Mouse (Mus musculus): Measurements from ENCODE around the gene Prcd.
A peak's percentile ranks its signal among the peaks of the same experiment; 100 is the strongest.

The Prcd gene

DNA sequence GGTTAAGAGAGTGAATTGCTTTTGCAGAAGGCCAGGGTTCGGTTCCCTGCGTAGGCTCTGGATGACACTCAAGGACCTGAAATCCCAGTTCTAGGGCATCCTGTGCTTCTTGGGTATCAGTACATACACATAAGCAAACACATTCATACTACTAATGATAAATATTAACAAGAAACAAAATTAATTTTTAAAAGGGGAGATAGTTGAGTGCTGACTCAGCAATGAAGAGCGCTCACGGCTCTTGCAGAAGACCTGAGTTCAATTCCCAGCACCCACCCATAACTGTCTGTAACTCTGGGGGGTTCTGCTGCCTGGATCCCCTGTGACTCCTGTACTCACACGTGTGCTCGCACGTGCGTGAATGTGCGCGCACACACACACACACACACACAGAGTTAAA, 36.3 kb downstream of the Prcd start:
- no peak for DNase-seq (ENCODE audit: low spot score in 2 of 2)

DNA sequence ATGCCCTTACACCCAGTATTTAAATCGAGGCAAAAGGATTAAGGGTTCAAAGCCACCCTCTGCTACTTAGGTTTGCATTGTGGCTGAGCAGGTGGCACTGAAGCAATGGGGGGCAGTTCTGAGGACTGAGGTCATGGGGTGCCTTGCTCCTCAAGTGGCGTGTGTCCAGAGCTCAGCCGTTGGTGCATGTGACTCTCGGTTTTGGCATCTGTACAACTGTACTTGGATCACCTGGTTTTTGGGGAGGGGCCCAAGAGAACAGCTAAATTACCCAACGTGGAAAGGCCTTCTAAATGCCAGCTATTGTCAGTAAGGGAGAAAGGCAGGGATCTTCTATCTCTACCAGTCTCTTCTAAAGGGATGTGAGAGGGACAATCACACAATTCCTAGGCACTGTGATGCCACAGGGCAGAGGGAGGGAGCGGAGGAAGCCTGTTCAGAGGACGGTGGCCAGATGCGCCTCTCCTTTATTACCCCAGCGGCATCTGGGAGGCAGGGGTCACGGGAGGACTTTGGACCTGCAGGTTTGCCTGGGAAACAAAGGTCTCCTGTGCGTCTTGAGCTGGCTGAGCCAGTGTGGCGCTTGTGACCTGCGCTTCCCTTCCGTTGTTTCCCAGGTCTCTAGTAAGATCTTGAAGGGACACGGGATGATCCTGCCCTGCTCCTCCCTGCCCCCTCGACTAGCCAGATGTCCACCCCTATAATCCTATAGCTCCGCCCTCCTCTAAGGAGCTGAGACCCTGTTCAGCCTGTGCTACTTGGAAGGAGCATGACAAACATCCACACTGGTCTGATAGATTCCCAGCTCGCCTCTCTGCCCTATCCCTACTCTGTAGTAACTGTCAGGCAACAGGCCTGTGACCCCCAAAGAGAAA, 37.6 kb downstream of the Prcd start:
- DNase-seq (ENCODE audit: low spot score in 2 of 2) = no peak

DNA sequence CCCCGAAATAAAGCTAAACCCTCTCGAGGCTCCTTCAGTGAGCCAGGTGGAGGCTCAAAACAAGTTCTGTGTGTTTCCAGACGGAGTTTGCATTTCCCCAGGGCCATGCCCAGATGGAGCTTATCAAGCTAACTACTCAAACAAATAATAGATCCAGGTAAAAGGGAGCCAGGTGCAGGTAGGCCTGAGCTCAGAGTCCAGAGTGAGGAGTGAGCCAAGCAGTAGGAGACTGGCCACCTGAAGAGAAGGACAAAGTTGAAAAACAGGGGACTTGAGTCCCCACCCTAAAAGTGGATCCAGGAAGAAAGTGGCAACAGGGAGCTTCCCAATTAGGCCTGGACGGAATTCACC, 40.5 kb downstream of the Prcd start:
- no peak for DNase-seq (ENCODE audit: low spot score in 2 of 2)

DNA sequence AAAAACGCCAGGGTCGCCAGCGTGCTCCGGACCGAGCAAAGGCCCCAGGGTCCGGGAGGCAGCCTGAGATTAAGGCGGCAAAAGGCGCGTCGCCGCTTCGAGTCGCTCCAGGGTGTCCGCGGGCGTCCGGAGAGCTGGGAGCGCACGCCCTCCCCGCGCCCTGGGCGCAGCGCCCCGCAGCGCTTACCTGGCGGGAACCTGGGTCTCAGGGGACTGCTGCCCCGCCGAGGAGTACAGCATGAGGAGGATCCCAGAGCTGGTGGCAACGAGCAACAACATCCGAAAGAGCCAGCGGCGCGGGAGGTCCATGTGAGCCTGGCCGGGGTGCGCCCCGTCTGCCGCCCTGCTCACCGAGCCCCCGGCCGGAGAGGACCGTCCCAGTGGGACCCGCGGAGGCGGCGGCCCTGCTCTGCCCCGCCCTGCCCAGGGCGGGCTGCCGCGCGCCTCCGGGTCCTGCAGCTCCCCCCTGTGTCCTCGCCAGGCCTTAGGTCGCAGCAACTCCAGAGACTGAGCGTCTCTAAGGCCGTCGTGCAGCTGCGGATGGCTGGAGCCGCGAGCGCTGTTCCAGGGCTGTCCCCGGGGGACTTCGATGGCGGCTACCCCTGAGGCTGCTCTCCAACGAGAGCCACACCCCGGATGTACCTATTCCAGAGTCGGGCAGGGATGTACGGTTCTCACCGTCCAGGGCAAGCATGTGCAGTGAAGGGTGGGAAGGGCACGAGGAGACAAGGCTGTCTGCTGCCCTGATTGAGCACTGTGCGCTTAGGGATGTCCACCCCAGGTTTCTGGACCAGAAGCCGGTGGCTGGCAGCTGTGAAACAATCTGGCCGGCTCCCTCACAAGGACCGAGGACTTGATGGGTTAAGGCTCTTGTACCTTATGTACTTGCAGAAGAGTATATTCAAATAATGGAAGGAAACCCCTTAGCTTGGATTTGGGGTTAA, 41.2 kb downstream of the Prcd start:
- DNase-seq (ENCODE audit: low spot score in 2 of 2) = peak in 1 of 2 experiments; percentile 49

DNA sequence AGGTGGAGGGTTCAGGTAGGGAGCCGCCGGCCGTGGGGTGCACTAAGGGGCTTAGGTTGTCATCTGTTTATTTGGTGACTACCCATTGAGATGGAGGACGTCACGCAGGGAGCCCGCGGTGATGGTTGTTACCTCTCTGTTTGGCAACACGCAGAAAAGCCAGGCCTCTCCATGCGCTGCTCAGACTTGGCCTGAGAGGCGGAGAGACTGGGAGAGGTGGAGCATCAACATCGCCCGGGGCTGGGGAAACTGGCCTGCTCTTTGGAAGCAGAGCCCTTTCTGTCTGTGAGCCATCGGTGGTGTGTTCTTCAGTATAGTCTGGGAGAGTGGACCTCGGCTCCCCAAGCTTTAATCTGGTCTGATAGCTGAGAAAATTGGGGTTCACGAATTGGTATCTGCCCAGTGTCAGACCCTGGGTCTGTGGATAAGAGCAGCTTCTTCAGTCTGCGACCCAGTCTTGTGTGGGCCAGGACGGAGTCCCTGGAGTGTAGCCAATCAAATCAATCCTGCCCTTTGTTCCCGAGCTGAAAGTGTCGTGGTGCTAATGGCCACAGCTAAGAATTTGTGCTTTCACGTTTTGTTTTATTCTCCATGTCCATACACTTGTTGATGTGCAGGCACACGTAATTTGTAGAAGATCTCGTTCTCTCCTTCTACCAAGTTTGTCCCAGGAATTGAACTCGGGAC, 42.0 kb downstream of the Prcd start:
- no peak for DNase-seq (ENCODE audit: low spot score in 2 of 2)

DNA sequence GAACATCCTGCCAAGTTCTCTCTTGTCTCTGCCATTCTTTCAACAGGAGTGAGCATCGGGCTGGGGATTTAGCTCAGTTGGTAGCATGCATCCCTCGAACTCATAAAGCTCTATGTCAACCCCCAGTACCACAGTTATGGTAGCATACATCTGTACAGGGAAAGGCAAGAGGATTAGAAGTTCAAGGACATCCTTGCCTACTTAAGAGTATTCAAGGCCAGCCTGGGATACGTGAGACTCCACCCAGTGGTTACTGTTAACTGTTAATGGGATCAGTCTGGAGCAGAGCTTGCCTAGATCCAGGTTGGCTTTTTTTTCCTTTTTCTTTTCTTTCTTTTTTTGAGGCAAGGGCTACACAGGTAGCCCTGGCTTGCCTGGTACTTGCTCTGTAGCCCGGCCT, 43.1 kb downstream of the Prcd start:
- no peak for DNase-seq (ENCODE audit: low spot score in 2 of 2)

DNA sequence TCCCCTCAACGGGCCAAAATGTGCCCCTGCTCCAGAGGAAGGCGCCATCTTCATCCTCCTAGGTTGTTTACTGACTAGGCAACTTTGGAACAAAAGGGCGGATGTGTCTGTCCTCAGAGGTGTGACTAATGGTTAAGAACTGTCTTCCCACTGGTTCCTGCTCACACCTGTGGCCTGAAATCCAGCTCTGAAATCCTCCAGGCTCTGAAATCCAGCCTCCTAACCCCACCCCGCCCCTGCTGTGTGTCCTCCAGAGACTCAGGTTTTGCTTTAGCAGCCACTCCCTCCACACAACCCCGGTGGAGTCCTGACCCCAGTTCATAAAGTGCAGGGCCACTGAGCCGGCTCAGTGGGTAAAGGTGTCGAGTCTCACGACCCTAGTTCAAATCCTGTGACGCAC, 44.2 kb downstream of the Prcd start:
- no peak for DNase-seq (ENCODE audit: low spot score in 2 of 2)

DNA sequence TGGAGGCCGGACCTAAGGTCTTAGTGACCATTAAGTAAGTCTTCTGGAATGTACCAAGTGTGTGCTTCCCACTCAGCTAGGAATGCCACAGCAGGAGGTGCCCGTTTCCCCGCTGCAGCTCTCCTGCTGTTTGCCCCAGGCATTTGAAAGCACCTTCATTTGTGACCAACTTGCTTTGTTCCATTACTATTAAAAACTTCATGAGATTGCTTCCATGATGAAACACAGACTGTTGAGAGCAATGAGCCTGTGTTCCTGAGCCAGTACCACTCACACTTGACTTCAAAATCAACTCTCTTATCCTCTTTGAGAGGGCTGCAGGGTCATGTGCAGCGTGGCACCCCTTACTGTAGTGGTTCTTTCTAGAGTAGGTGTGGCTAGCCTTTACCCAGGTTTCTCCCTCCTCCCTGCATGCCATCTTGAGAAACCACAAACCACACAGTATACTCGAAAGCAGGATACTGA, 48.1 kb downstream of the Prcd start:
- DNase-seq (ENCODE audit: low spot score in 2 of 2) = no peak

DNA sequence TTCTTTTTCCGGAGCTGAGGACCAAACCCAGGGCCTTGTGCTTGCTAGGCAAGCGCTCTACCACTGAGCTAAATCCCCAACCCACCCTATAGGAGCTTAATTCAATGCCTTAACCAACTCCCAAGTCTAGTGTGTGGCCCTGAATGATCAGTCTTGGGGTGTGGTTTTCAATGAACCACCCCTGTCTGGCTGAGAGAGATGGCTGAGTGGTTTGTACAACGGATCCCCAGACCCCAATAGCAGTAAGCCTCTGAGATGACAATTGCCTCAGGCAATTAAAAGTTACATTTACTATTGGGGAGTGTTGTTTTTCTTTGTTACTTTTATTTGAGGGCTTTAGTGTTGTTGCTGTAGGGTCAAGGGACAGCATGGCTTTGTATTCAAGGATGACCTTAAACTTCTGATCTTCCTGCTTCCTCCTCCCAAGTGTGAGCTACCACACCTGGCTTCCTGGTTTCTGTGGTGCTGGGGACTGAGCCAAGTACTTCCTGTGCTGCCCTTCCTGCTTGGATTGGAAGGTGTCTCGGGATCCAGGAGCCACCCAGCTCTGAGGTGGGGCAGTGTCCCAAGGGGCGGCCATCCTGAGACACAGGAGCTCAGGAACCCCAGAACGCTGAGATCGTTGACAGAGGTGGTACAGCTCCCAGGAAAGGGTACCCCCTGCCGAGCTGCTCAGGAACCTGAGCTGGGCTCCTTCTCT, 51.2 kb downstream of the Prcd start:
- no peak for DNase-seq (ENCODE audit: low spot score in 2 of 2)

DNA sequence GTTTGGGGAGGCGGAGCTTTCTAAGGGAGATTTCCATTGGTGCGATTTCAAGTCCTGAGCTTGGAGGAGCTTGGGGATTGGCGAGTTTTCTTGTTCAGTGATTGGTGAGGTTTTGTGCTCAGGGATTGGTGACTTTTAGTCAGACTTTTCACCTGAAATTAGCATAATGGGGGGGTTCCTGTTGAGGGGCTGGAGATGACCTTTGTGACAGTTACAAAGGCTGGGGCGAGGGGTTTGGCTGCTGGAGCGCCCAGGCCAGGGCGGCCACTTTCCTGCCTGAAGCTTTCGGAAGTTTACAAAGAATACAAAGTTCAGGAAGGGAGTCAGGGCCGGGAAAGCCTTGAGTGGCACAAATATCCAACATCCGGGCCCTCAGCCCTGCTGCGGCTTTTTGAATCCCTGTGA, 51.9 kb downstream of the Prcd start:
- DNase-seq (ENCODE audit: low spot score in 2 of 2) = no peak

DNA sequence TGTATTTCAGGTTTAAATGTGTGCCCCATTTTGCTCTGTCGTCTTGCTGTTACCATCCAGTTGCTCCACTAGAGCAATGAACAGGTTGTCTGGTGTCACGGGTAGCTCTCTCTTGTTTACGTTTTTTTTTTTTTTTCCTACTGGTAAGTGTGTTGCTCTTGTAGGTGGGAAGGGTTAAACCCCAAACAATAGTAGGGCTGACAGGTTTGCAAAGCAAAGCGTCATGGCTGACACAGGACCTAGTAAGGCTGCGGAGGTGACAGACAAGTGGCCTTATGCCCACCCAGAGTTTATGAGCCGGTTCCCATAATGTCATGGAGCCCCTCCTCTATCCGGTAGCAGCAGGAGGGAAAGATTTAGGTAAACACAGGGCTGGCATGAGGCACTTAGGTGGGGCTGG, 53.0 kb downstream of the Prcd start:
- DNase-seq (ENCODE audit: low spot score in 2 of 2) = no peak

DNA sequence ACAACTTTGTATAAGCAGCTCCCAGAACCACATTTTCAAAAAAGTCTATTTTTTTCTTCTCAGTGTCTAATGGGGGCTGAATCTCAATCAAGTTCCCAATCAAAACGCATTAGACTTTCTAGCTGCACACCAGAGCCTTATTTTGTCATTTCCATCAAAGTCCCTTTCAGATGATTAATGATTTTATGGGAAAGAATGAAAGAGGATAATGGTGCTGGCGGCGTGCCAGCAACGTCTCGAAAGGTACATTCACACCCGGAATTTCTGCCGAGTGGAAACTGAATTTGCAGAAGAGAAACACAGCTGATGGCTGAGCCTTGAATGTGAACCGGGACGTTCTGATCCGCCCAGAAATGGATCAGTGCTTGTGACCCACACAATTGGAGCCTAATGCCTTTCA, 56.8 kb downstream of the Prcd start:
- no peak for DNase-seq (ENCODE audit: low spot score in 2 of 2)

DNA sequence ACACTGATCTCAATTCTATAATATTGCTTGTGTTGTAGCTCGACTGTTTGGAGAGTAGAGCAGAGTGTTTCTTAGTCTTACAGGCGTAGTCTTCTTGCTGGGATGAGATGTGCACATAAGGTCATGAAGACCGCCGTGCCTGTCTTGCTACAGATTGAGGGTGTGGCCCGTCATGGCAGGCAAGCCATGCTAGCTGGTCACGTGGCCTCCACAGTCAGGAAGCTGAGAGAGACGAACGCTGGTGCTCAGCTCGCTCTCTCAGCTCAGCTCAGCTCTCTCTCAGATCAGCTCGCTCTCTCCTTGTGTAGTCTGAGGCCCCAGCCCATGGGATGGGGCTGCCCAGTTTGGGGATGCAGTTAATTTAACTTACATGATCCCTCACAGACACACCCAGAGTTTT, 57.5 kb downstream of the Prcd start:
- no peak for DNase-seq (ENCODE audit: low spot score in 2 of 2)

DNA sequence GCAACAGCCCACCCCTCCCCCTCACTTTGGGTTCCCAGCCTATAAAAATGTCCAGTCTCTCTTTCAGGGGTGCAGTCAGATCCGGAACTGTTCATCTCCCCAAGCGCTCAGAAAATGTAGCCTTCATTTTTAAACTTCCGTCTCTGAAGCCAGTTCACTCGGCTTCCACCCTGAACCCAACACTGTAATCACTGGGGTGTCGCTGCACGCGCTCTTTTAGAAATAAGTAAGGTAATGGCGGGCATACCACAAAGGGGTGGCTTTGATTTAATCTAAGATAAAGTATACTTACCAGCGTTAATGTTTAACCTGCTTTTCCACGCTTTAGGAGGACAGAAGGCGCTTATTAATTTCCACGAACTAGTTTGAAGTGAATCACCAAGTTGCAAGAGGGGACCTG, 60.7 kb downstream of the Prcd start:
- DNase-seq (ENCODE audit: low spot score in 2 of 2) = no peak
